Mouse (Mus musculus): ENCODE results near the gene Tmem117.

GRCm38 (mm10) chr15:94835634-94836033 lies 206.6 kb downstream of the Tmem117 start:
- TF ChIP-seq GATA1 (IDR thresholded peaks at IDR 0.05; ENCODE audit: borderline replicate concordance, low read length) (no peak), FLI1 (IDR thresholded peaks at IDR 0.05; ENCODE audit: low read length) (no peak)
